Mouse (Mus musculus) gastrocnemius, adult 8-10 months (tissue): Measurements from ENCODE around the gene Haghl. TPM values are rescaled to one million over a fixed set of nuclear protein-coding genes. Genes with fewer than 3 reads are reported as not detected.
"Not testable (repeated sequence)": the region's sequence is repeated elsewhere in the genome, so short reads cannot be mapped to it uniquely, and the experiment has no call there.

Experiments used
- DNase-seq, 2 experiments: peaks; one replicate each; pipeline ENCODE4 v3.0.0; 2022; ENCODE audit warnings: low spot score in 2 of 2
- total RNA-seq, 4 experiments: library from RNA; stranded (reverse); gene quantifications; 2 replicates each; pipeline ENCODE4 v1.2.4; 2022

Gene Haghl
- total RNA-seq, 4 experiments from 2014 or later, result 9.4 to 12.1 (median 10.1) TPM

GRCm38 (mm10) chr17:25818851-25819780 lies 33.6 kb upstream of the Haghl start:
- no peak for DNase-seq

GRCm38 (mm10) chr17:25817662-25818061 lies 32.2 kb upstream of the Haghl start:
- no peak for DNase-seq

DNA sequence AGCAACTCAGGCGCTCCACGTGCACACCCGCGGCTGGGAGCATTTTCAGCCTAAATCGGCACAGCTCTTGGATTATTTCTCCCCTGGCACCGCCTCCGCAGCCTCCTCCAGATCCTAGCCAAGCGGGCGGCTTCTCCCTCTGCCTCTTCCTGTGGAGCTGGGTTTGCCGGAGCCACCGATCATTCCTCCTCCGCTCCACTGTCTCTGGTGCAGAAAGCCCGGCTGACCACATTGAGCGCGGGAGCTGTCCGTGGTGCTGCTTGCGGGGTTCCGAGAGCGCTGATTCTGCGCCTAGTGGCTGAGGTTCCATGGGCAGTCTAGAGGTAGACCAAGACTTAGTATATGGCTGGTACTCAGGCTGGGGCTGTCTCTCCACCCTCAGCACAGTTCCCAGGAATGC lies 28.0 kb upstream of the Haghl start:
- peak in 1 of 2 experiments; percentile 55 for DNase-seq

- DNase-seq, result no peak
These were observed 25.4 kb upstream of the Haghl start for GRCm38 (mm10) chr17:25810890-25811289.

DNA sequence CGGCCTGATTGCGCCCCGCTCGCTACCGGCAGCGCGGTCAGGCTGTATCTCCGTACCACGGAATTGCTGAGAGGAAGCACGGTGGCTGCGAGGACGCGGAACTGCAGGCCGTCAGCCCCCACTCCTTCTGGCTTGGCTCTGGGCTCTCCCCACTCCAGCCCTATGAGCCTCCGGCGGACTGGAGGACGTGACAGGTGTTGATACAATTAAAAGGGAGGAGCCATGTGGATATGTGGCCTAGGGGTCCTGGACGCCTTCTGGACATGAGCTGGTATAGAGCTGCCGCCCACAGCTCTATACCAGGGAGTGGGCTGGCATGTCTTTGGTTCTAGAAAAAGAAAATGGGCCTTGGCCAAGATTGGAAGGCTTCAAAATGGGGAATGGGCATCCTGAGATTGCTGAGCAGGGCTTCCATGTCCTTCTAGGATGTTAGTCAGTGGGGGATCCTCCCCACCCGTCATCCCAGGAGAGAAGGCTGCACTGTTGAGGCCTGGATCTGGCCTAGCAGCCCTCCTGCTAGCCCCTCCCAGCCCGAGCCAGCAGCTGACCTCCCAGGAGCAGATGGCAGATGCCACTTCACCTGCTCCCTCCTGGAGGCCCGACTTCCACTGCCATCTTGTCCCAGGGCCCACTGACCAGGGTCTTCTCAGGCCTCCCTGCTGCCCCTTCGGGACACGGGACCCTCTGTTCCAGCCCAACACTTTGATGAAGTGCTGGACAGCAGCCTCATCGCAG lies 24.3 kb upstream of the Haghl start:
- no peak for DNase-seq

- peak in 1 of 2 experiments; percentile 47 for DNase-seq
These were observed 23.5 kb upstream of the Haghl start, which contains the start of gene Fbxl16 for GRCm38 (mm10) chr17:25808789-25809605. Fbxl16 (plus strand) TSS chr17:25809085.

- DNase-seq, result no peak
These were observed 22.6 kb upstream of the Haghl start for GRCm38 (mm10) chr17:25808028-25808427.

- not testable (repeated sequence) for DNase-seq
These were observed 22.0 kb upstream of the Haghl start for GRCm38 (mm10) chr17:25807452-25807851.

- DNase-seq, result no peak
These were observed 21.0 kb upstream of the Haghl start for GRCm38 (mm10) chr17:25806507-25806906.

GRCm38 (mm10) chr17:25802825-25803517 lies 17.5 kb upstream of the Haghl start:
- no peak for DNase-seq

DNA sequence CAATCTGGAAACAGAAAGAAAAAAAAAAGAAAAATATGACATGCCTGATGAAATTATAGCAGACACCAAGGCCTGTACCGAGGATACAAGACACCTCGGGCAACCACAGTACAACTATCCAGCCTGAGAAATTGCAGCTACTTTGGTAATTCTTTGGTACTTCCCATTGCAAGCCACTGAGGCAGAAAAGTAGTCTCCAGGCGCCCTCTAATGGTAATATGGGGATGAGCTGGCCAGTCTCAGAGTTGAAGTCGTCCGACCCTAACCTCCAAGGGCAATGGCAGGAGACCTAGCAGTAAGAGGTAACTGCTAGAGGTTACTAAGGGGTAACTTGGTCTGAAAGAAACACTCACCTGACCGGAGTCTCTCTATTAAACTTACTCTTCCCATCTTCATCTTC lies 15.6 kb upstream of the Haghl start:
- DNase-seq, result no peak

- DNase-seq, result peak; percentile 78 to 80
These were observed 11.5 kb upstream of the Haghl start, which contains the start of gene Metrn for GRCm38 (mm10) chr17:25796951-25797369. Metrn (minus strand) TSS chr17:25797136.

DNA sequence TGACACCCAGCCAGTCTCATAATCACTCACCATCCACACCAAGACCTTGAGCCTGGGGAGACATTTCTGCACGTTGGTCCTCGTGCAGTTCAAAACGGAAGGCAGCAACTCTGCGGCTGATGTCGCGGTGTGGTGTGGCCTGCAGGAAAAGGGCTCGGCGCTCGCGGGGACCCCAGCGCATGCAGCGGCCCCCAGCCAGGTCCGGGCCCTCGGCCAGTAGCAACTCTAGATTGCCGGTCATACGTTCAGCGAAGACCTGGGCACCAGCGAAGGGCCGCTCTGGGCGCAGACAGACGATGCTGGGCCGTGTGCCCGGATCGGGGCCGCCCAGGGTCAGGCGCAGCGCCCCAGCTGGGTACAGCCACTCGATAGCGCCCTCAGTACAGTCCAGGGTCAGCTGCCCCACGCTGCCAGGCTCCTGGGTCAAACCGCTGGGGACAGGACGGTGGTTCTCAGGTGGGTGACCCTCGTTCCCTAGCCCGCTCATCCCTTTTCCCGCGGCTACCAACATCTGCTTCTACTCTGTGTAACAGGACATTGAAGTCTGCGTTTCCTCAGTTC lies 10.8 kb upstream of the Haghl start:
- peak; percentile 57 to 69 for DNase-seq

GRCm38 (mm10) chr17:25795609-25796092 lies 10.2 kb upstream of the Haghl start, which contains the start of gene AC134908.4:
AC134908.4 (minus strand) TSS chr17:25795659.
- DNase-seq, result no peak

GRCm38 (mm10) chr17:25794998-25795397 lies 9.5 kb upstream of the Haghl start:
- no peak for DNase-seq

DNA sequence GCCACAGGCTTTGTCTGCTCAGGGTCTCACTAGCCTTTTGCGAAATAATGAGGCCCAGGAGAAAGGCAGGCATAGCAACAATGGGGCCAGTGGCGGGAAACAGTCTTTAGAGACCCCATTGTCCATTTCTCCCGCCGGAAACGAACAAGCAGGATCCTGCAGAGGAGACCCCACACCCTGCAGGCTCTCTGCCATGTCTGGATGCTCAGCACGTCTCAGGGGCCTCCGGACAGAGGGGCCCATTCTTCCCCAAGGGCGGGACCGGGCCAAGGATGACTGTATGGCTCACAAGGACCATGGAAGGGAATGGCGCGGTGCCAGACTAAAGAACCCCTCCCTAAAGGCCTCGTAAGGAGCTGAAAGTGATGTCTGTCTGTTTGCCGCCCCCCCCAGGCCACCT lies 8.7 kb upstream of the Haghl start:
- DNase-seq, result no peak

DNA sequence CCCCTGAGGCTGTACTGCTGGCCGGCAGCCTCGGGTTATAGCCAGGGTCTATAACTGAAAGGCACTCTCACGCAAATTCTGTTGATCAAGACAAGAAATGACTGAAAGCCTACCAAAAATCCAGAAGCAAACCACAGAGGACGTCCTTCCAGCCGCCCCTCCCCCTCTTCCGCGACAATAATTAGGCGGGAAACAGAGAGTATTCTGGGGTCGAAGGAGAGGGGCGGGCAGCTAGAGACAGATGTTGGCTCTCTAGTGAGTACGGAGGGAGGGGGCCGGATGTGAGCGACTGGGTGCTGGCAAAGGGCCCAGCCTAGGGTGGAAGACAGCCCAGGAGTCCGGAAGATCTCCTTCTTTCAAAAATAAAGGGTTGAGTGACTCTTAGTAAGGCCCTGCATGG lies 7.1 kb upstream of the Haghl start, which contains the start of gene Fam173a:
TSS of gene Fam173a (minus strand) at position 287 of the 400 bp plus-strand sequence.
- peak; percentile 37 to 65 for DNase-seq

DNA sequence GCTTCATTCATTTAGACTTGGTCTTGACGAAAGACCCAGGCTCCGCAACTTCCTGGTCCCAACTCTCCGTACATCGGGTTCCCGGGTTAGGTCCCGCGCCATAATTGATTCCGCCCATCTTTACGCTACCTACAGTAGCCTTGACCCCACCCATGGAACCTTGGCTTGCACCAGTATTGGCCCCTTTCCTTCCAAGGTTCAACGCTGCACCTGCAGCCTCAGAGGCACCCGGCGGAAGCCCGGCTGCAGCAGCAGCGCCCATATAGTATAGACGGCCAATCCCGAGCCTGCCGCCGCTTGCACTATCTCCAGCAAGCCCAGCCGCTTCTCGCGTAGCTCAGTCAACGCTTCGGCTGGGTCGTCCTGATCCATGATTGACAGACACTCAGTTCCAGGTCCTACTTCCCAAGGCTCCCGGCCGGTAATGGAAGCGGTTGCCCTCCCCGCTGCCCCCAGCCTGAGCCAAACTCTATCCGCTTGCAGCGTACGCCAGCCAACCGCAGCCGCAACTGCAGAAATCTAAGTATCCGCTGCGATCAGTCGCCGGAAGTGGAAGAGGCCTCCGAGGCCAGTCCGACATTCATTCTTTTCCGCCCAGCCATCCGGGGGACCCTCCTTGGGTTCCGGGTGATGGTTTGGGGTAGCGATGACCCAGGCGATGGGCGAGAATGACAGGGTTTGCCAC lies 6.5 kb upstream of the Haghl start:
- DNase-seq, result peak; percentile 73 to 76

DNA sequence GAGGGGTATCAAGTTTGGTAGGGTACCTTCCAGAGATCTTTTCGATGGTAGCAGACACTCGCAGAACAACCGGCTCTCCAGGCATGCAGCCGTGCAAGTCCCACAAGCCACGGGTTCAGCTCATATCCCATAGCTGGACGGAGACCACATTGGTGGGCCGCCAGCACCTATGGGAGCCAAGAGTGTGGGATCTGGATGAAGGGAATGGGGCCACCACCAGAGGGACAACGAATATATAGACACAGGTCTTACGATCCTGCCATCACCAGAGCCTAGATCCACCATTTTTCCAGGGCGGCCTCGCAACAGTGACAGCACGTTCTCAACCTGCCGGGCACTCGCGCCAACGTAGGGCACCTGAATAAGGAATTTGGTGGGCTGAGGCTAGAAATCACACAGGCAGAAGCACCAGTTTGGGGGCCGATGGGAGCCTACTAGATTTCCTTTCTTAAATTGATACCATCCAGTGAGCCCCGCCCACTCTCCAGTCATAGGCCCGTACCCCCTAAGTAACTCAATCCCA lies 5.9 kb upstream of the Haghl start:
- no peak for DNase-seq
